Mouse (Mus musculus) heart, adult 2 months (tissue): ENCODE results near the gene Galr2.

Experiments
- CTCF ChIP-seq: fragments of 200-600 bp; IDR thresholded peaks from 2 replicates; pipeline ENCODE4 v1.8.1; 2022; ENCODE audit warnings: antibody characterized with exemption, mild to moderate bottlenecking, moderate library complexity
- POLR2A ChIP-seq: fragments of 200-500 bp; IDR thresholded peaks from 2 replicates; pipeline ENCODE4 v1.6.1; 2011; ENCODE audit warnings: mild to moderate bottlenecking, low read depth, low read length, control low read depth; ENCODE audit not compliant: insufficient read depth

GRCm38 (mm10) chr11:116273469-116274044 is 7.2 kb upstream of the Galr2 start:
- no peak for TF ChIP-seq POLR2A
- no peak for TF ChIP-seq CTCF
